Mouse (Mus musculus) A20 (cell line): ENCODE results near the gene Ddr1.

Experiments
- DNase-seq: peaks from one replicate; pipeline ENCODE4 v3.0.0-alpha.2; 2011; ENCODE audit warnings: low read depth, low spot score

The Ddr1 gene

DNA sequence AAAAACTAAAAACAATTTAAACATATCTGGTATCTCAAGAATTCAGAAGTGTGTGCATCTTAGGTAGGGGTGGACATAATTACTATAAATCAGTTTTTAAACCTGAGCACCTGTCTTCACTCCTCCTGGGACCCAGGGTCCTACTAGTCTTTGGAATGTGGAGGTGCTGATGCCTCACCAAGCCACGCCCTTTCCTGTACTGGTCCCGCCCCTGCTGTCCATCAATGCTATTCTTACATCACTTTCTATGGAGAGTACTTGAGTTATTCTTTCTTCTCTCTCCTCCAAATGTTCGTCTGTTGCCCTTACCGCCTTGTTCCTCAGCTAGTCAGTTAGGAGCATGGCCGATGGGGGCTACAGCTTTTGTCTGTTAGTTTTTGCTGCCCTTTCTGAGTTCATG lies 68.1 kb downstream of the Ddr1 start:
- peak; percentile 62 for DNase-seq

DNA sequence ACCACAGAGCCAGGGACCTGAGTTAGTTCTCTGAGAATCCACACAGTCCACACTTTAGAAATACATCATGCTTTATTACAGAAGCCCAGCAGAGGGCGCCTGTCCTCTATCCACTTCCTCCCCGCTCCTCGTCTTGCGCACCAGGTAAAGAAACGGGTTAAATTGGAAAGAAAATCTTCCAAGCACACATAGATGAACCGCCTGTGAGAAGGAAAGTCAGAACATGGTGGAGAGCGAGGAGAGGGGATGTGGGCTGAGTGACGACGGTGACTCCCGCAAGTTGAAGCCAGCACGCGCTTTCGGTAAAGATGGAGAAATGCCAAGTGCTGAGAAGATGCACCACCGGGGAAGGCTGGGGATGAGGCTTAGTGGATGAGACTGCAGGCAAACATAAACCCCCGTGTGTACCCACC lies 68.7 kb downstream of the Ddr1 start:
- DNase-seq: peak; percentile 86

DNA sequence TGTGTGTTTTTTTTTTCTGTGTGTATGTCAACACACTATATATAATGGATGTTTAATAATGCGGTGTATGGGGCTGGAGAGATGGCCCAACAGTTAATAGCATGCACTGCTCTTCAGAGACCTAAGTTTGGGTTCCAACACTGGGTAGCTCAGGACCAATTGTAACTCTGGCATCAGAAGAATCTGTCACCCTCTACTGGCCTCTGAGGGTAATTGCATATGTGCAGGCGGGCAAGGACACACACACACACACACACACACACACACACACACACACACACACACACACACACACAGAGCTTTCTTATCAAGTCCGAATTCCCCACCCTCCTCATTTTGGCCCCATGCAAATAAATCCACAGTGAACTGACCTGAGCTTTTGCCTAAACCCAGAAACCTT lies 69.2 kb downstream of the Ddr1 start:
- no peak for DNase-seq

DNA sequence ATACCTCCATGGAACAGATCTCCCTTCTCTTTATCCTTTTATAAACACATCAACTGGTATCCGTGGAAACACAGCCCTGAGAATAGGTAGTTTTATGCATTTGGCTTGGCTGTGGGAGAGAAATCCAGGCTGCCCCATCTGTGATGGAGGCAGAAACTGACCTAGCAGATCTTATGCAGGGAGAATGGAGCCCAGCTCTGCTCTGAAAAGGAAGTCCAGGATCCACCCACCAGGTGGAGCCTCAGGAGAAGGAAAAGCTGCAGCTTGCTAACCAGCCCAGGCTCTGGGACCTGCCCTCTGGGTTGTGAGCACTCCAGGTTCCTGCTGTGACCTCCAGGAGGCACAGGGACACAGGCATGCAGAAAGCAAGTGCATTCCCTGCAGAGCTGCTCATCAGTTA lies 70.4 kb downstream of the Ddr1 start:
- DNase-seq: no peak
